Mouse (Mus musculus) megakaryocyte, embryonic 14.5 days (primary cell): ENCODE measurements around the gene Gadd45gip1. TPM values are rescaled to one million over a fixed set of nuclear protein-coding genes. Genes with fewer than 3 reads are reported as not detected.

Experiments
- H3K27me3 ChIP-seq: replicated peaks from 2 replicates; pipeline ENCODE3; 2012; ENCODE audit warnings: inconsistent platforms
- H3K36me3 ChIP-seq: replicated peaks from 2 replicates; pipeline ENCODE3; 2012; ENCODE audit warnings: low read length, inconsistent platforms, mixed read lengths
- H3K4me1 ChIP-seq: 2 replicates; pipeline ENCODE4 v1.6.1; 2012; ENCODE audit warnings: inconsistent platforms
- H3K4me3 ChIP-seq: replicated peaks from 2 replicates; pipeline ENCODE3; 2012; ENCODE audit warnings: moderate library complexity, mild to moderate bottlenecking, inconsistent platforms
- H3K9me3 ChIP-seq: 2 replicates; pipeline ENCODE4 v1.6.1; 2012; ENCODE audit warnings: inconsistent platforms
- FLI1 ChIP-seq: IDR thresholded peaks from 2 replicates; pipeline ENCODE4 v1.6.1; 2012; ENCODE audit warnings: low read length, inconsistent platforms, mixed read lengths
- GATA1 ChIP-seq: IDR thresholded peaks from 3 replicates; pipeline ENCODE4 v1.6.1; 2012; ENCODE audit warnings: mixed read lengths, low read length, inconsistent platforms, borderline replicate concordance
- polyA plus RNA-seq: library from polyadenylated mRNA; stranded (reverse); fragments of >175 nt; gene quantifications from 2 replicates; pipeline ENCODE4 v1.2.3, GENCODE M21; 2012; ENCODE audit warnings: low replicate concordance; ENCODE audit not compliant: insufficient read depth

Gadd45gip1 gene
- polyA plus RNA-seq, result 37.4 and 49.3 TPM in 2 replicates

DNA sequence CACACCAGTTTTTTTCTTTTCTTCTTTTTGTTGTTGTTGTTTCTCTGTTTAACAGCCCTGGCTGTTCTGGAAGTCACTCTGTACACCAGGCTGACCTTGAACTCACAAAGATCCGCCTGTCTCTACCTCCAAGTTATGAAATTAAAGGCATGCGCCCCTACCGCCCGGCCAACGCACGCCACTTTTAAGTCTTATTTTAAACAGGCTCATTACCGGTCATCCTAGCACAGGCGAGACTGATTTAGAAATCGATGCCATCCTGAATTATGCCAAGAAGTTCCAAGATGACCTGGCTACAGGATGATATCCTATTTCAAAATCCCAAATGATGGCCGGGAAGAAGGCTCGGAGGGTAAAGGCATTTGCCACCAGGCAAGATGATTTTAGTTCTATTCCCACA lies at the start of gene Gadd45gip1:
Gene Gadd45gip1, plus strand, starts transcription at position 33 of the 400 bp plus-strand sequence.
- TF ChIP-seq FLI1, result no peak
- TF ChIP-seq GATA1, result no peak
- H3K4me1 ChIP-seq, result peaks cover 37% of the 10 kb centered on the region
- H3K9me3 ChIP-seq, result no peaks in the 10 kb centered on the region
- no peaks in the 10 kb centered on the region for H3K27me3 ChIP-seq
- H3K36me3 ChIP-seq, result peaks cover 36% of the 10 kb centered on the region
- peak within 1 kb of the TSS; percentile 98 for H3K4me3 ChIP-seq

DNA sequence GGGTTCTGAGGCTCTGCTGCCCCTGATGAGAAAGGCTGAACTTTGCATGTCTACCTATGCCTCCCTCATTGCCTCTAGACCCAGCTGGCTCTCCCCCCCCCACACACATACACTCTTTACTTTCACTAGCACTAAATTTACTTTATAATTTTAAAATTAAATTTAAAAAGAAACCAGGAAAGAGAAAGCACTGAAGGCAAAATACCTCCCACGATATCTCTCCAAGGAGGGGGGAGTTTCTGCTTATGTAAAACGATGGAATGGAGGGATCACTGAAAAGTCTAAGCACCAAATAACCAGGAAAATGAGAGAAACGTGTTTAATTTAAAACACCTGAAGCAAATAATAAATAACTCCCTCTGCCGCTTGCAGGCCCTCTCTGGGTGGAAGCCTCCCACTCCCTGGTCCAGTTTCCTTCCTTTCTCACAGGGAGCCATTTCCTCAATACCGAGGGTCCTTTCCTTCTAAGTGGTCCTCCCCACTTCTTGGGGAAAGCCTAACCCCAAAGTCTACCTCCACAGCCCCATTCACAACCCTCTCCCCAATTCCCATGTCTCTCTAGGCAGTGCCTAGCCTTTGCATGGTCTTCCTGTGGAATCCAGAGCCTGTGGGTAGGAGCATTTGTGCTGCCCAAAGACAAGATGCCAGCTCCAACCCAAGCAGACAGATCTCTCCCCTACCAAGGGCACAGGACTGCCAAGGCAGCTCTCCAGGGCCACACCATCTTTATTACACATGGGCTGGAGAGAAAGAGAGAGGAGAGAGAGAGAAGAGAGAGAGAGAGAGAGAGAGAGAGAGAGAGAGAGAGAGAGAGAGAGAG lies 49.4 kb upstream of the Gadd45gip1 start:
- H3K4me1 ChIP-seq, result peaks cover 21% of the 10 kb centered on the region
- peaks cover 10% of the 10 kb centered on the region for H3K9me3 ChIP-seq
- H3K36me3 ChIP-seq, result peaks cover 6% of the 10 kb centered on the region
- TF ChIP-seq FLI1 (no peak), GATA1 (no peak)
- no peak overlapping the region for H3K4me3 ChIP-seq
- peaks cover 46% of the 10 kb centered on the region for H3K27me3 ChIP-seq

- peaks cover 6% of the 10 kb centered on the region for H3K36me3 ChIP-seq
- H3K27me3 ChIP-seq, result peaks cover 54% of the 10 kb centered on the region
- H3K4me3 ChIP-seq, result no peak overlapping the region
- no peak for TF ChIP-seq GATA1
- no peak for TF ChIP-seq FLI1
- peaks cover 10% of the 10 kb centered on the region for H3K9me3 ChIP-seq
- H3K4me1 ChIP-seq, result peaks cover 23% of the 10 kb centered on the region
Observed at GRCm38 (mm10) chr8:84782680-84783079, 48.6 kb upstream of the Gadd45gip1 start.

- no peak overlapping the region for H3K4me3 ChIP-seq
- peaks cover 10% of the 10 kb centered on the region for H3K9me3 ChIP-seq
- peaks cover 28% of the 10 kb centered on the region for H3K4me1 ChIP-seq
- TF ChIP-seq FLI1 (no peak), GATA1 (no peak)
- peaks cover 60% of the 10 kb centered on the region for H3K27me3 ChIP-seq
- H3K36me3 ChIP-seq, result peaks cover 6% of the 10 kb centered on the region
Observed at GRCm38 (mm10) chr8:84783198-84783918, 48.0 kb upstream of the Gadd45gip1 start.

DNA sequence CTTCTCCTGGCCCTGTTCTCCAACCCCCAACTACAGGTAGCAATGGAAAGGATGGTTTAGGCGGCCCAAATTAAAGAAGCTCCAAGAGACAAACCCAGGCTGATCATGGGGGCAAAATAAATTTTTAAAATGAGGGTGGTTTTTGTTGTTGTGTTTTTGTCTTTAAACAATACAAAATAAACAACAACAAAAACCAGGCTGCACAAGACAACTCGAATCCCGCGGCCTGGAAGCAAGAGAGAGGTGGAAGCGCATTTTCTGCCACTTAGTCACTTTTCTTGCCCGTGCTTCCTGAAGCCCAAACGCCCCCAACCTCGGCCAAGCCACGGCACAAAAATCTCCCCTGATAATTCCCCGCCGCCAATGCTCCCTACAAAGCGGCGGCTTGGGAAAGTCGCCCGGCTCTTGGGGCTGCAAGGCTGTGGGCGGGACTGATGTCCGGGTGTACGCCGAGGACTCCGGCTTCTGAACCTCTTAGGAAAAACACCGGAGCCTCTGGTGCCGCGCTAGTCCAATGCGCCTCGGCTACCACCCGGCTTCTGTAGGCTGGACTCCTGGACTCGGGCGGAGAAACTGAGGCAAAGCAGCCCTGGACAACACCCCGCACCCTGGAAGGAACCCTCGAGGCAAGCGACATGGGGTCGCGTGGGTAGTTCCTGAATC lies 47.3 kb upstream of the Gadd45gip1 start:
- Histone ChIP-seq H3K9me3 (peaks cover 10% of the 10 kb centered on the region), H3K27me3 (peaks cover 67% of the 10 kb centered on the region), H3K36me3 (peaks cover 6% of the 10 kb centered on the region), H3K4me3 (no peak overlapping the region), H3K4me1 (peaks cover 34% of the 10 kb centered on the region)
- no peak for TF ChIP-seq FLI1
- no peak for TF ChIP-seq GATA1

DNA sequence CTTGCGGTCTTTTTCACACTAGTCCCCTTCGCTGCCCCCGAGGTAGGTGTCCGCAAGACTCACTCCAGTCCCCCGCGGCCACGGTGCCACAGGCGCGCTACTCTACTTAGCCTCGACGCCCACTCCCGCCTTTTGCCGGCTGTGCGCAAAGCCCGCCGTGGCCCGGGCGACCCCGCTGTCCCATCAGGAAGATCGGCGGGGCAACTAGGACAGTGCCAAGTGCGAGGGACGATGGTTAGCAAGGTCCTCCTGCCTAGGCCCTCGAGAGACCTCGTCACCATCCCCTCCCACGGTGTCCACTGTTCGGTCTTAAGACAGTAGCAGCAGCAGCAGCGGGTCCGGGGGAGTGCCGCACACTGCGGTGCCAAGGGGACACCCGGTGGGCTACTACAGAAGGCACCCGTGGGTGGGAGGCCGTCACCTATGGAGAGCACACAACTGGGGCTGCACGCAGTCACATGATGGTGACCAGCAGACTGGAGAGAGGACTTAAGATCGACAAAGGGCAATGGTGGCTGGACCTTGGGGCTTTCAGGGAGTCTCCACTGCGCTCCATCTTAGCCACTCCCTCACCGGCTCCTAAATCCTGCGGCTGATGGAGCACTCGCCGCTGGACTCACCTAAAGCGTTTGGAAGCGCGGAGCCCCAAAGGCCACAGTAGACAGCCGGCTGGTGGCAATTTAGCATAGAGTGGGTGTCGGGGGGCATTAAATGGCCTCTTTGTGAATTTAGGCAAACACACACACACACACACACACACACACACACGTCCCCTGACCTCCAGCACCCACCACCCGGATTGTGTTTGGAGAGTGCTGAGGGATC lies 46.4 kb upstream of the Gadd45gip1 start:
- Histone ChIP-seq H3K4me3 (peak overlapping the region; percentile 28), H3K4me1 (peaks cover 41% of the 10 kb centered on the region), H3K27me3 (peaks cover 71% of the 10 kb centered on the region), H3K9me3 (peaks cover 10% of the 10 kb centered on the region), H3K36me3 (peaks cover 6% of the 10 kb centered on the region)
- TF ChIP-seq GATA1, result no peak
- no peak for TF ChIP-seq FLI1

GRCm38 (mm10) chr8:84785506-84785755 lies 45.9 kb upstream of the Gadd45gip1 start:
- peaks cover 6% of the 10 kb centered on the region for H3K36me3 ChIP-seq
- peaks cover 45% of the 10 kb centered on the region for H3K4me1 ChIP-seq
- peaks cover 73% of the 10 kb centered on the region for H3K27me3 ChIP-seq
- peaks cover 10% of the 10 kb centered on the region for H3K9me3 ChIP-seq
- H3K4me3 ChIP-seq, result no peak overlapping the region
- TF ChIP-seq GATA1 (no peak), FLI1 (no peak)

DNA sequence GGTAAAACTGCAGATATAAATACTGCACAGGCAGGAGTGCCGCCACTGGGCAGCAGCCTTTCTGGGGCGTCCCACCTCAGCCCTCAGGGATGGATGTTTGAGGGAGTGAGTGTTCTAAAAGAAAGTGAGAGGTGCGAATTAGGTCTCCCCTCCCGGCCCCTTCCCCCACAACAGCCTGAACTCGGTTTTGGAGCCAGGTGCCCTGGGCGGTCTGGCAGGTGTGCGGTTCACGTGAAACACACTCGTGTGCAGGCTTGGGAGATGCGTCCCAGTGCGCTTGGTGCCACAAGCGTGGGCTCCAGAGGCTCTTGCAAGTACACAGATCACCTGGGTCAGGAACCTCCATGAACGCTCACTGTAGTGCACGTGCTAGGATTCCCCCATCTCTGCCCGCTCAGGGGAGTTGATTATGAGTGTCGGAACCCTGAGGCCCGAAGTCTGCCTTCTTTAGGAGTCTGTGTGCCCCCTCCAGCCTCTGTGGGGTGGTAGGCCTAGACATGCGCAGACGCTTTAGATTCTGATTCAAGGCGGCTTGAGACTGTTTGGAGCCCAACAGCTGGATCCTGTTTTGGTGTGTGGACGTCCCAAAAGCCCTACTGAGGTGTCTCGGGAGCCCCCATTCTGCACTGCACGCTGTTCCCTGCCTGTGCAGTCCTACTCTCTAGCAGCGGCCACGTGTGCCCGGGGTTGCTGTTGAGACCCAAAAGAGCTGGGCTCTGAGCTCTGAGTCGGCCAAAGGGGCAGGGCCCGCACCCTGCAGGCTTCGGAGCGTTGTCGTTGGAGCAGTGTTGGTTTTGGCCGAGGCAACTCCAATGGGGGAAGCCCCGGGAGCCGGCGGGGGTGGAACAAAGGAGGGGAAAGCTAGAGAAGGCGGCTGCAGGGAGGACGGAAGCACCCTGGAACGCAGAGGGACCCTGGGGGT lies 45.3 kb upstream of the Gadd45gip1 start:
- no peak for TF ChIP-seq GATA1
- no peak overlapping the region for H3K4me3 ChIP-seq
- peaks cover 78% of the 10 kb centered on the region for H3K27me3 ChIP-seq
- H3K36me3 ChIP-seq, result peaks cover 6% of the 10 kb centered on the region
- H3K4me1 ChIP-seq, result peaks cover 49% of the 10 kb centered on the region
- H3K9me3 ChIP-seq, result peaks cover 10% of the 10 kb centered on the region
